Mouse (Mus musculus): ENCODE measurements around the gene Cpt1b.

Cpt1b gene

GRCm38 (mm10) chr15:89425711-89426121 is at the start of gene Cpt1b:
TSS of gene Cpt1b (minus strand) at chr15:89425863.
- in situ Hi-C loops (cut with MboI, MseI), result loop anchor here (5.0 kb wide), 1 partner anchor 53 kb away; the partner anchor contains the start of gene Sco2

- in situ Hi-C loops (cut with MboI, MseI), result no loop called here
Observed at GRCm38 (mm10) chr15:89475293-89475600, 49.6 kb upstream of the Cpt1b start.

GRCm38 (mm10) chr15:89474596-89475292 is 49.1 kb upstream of the Cpt1b start:
- in situ Hi-C loops (cut with MboI, MseI), result no loop called here

GRCm38 (mm10) chr15:89473921-89474320 is 48.3 kb upstream of the Cpt1b start:
- in situ Hi-C loops (cut with MboI, MseI), result no loop called here

GRCm38 (mm10) chr15:89473370-89473769 is 47.7 kb upstream of the Cpt1b start:
- in situ Hi-C loops (cut with MboI, MseI), result no loop called here

GRCm38 (mm10) chr15:89471476-89471875 is 45.8 kb upstream of the Cpt1b start:
- in situ Hi-C loops (cut with MboI, MseI), result no loop called here

GRCm38 (mm10) chr15:89468577-89468976 is 42.9 kb upstream of the Cpt1b start:
- in situ Hi-C loops (cut with MboI, MseI), result no loop called here

GRCm38 (mm10) chr15:89465052-89465451 is 39.4 kb upstream of the Cpt1b start:
- in situ Hi-C loops (cut with MboI, MseI), result no loop called here

GRCm38 (mm10) chr15:89463334-89464235 is 37.9 kb upstream of the Cpt1b start:
- in situ Hi-C loops (cut with MboI, MseI), result no loop called here

- in situ Hi-C loops (cut with MboI, MseI), result no loop called here
Observed at GRCm38 (mm10) chr15:89462176-89462575, 36.5 kb upstream of the Cpt1b start.

- in situ Hi-C loops (cut with MboI, MseI), result no loop called here
Observed at GRCm38 (mm10) chr15:89461321-89461720, 35.7 kb upstream of the Cpt1b start.

- in situ Hi-C loops (cut with MboI, MseI), result no loop called here
Observed at GRCm38 (mm10) chr15:89460298-89460697, 34.6 kb upstream of the Cpt1b start.

GRCm38 (mm10) chr15:89459821-89460220 is 34.2 kb upstream of the Cpt1b start:
- in situ Hi-C loops (cut with MboI, MseI), result no loop called here

GRCm38 (mm10) chr15:89458942-89459341 is 33.3 kb upstream of the Cpt1b start:
- in situ Hi-C loops (cut with MboI, MseI), result no loop called here

- in situ Hi-C loops (cut with MboI, MseI), result no loop called here
Observed at GRCm38 (mm10) chr15:89455642-89456041, 30.0 kb upstream of the Cpt1b start.

- in situ Hi-C loops (cut with MboI, MseI), result no loop called here
Observed at GRCm38 (mm10) chr15:89454857-89455256, 29.2 kb upstream of the Cpt1b start.

GRCm38 (mm10) chr15:89453865-89454478 is 28.3 kb upstream of the Cpt1b start, which contains the start of gene Mapk8ip2:
TSS of gene Mapk8ip2 (plus strand) at chr15:89453913.
- in situ Hi-C loops (cut with MboI, MseI), result no loop called here

- in situ Hi-C loops (cut with MboI, MseI), result no loop called here
Observed at GRCm38 (mm10) chr15:89452906-89453864, 27.5 kb upstream of the Cpt1b start.

- in situ Hi-C loops (cut with MboI, MseI), result no loop called here
Observed at GRCm38 (mm10) chr15:89442486-89443070, 16.9 kb upstream of the Cpt1b start.

GRCm38 (mm10) chr15:89435878-89436277 is 10.2 kb upstream of the Cpt1b start:
- in situ Hi-C loops (cut with MboI, MseI), result no loop called here

- in situ Hi-C loops (cut with MboI, MseI), result no loop called here
Observed at GRCm38 (mm10) chr15:89434136-89434535, 8.5 kb upstream of the Cpt1b start.
